Mouse (Mus musculus): ENCODE data around the gene Clpb.

DNA sequence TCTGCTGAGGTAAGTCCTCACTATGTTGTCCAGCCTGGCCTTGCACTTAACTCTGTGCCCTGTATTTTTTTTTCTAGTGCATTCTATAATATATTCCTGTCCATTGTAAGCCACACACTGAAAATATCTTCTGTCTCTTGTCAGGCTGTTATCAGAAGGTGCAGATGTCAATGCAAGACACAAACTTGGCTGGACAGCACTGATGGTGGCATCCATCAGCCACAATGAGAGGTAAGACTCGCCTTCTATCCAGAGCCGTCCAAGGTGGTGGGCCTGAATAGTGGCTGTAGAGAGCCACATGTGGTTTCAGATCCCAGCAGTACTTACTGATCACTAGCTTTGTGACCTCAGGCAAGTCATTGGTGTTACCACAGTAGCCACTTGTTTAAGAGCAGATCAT, 23.7 kb downstream of the Clpb start:
- no peak for TF ChIP-seq CTCF (IDR thresholded peaks at IDR 0.05; ENCODE audit: low read depth, low read length)
- TF ChIP-seq POLR2A (IDR thresholded peaks at IDR 0.05; ENCODE audit: borderline replicate concordance, low read depth, low read length), result no peak

Data from bone marrow macrophage, adult 2 months (primary cell).